Mouse (Mus musculus): ENCODE data around the gene Rbm4b. TPM values are rescaled to one million over a fixed set of nuclear protein-coding genes. Genes with fewer than 3 reads are reported as not detected.
"Not testable (repeated sequence)": the region's sequence is repeated elsewhere in the genome, so short reads cannot be mapped to it uniquely, and the experiment has no call there.

The Rbm4b gene
- polyA plus RNA-seq, 1 experiment from 2014 or later: 116 TPM

DNA sequence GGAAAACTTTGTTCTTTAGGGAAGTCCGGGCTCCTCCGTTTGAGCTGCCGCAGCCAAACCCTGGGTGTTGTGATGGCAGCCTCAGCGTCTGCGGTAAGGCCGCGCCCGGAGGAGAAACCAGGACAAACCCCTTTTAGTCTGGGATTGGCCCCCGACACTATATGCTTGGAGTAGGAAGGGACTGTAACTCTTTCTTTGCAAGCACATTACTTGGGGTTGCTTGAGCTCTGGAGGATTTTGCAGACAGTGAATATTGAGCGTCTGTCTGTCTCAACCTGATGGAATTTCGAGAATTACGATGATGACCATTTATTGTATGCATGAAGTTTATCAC lies 55.6 kb downstream of the Rbm4b start:
- Histone ChIP-seq H3K4me2 (ENCODE audit: low read depth, low read length) (peak overlapping the region; percentile 49), H3K9me3 (replicated peaks; ENCODE audit: control insufficient read depth, low read length) (no peaks in the 10 kb centered on the region), H3K36me3 (replicated peaks; ENCODE audit: control insufficient read depth, insufficient read depth, low read depth, low read length) (no peaks in the 10 kb centered on the region), H3K27ac (replicated peaks; ENCODE audit: low read depth, low read length) (peak overlapping the region; percentile 68), H3K4me3 (ENCODE audit: low read depth, low read length) (peak overlapping the region; percentile 76), H3K27me3 (ENCODE audit: control insufficient read depth, insufficient read depth, low read length) (no peaks in the 10 kb centered on the region), H3K4me1 (ENCODE audit: control insufficient read depth, insufficient read depth, low read length) (no peaks in the 10 kb centered on the region), H3K9ac (replicated peaks; ENCODE audit: low read length) (peak overlapping the region; percentile 92)
- peak; percentile 49 for ATAC-seq (replicated peaks; ENCODE audit: insufficient number of reproducible peaks, low FRiP score, low TSS enrichment, low read depth)
- WGBS: 7% methylated on average over 12 of the region's 12 CpGs
- no peak for DNase-seq (ENCODE audit: low spot score)

DNA sequence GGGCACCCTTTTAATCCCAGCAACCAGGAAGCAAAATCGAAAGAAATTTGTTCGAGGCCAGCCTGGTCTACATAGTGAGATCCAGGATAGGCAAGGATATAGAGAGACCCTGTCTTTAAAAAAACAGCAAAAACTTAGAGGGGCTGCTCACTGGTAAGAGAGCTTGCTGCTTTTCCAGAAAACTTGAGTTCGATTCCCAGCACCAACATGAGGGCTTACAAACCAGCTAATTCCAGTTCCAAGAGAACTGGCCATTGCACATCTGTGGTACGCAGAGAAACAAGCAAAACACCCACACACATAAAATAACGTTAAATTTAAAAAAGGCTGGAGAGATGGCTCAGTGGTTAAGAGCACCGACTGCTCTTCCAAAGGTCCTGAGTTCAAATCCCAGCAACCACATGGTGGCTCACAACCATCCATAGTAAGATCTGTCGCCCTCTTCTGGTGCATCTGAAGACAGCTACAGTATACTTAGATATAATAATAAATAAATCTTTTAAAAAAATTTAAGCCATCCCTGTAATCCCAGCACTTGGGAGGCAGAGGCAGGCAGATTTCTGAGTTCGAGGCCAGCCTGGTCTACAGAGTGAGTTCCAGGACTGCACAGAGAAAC lies 56.1 kb downstream of the Rbm4b start:
- not testable (repeated sequence) for DNase-seq (ENCODE audit: low spot score); H3K36me3 ChIP-seq (replicated peaks; ENCODE audit: control insufficient read depth, insufficient read depth, low read depth, low read length); H3K27me3 ChIP-seq (ENCODE audit: control insufficient read depth, insufficient read depth, low read length); H3K27ac ChIP-seq (replicated peaks; ENCODE audit: low read depth, low read length); H3K9me3 ChIP-seq (replicated peaks; ENCODE audit: control insufficient read depth, low read length); ATAC-seq (replicated peaks; ENCODE audit: insufficient number of reproducible peaks, low FRiP score, low TSS enrichment, low read depth); H3K4me1 ChIP-seq (ENCODE audit: control insufficient read depth, insufficient read depth, low read length)
- 79% methylated on average over 8 of the region's 8 CpGs for WGBS
- Histone ChIP-seq H3K9ac (replicated peaks; ENCODE audit: low read length) (peak overlapping the region; percentile 92), H3K4me3 (ENCODE audit: low read depth, low read length) (peak overlapping the region; percentile 76), H3K4me2 (ENCODE audit: low read depth, low read length) (peak overlapping the region; percentile 49)

DNA sequence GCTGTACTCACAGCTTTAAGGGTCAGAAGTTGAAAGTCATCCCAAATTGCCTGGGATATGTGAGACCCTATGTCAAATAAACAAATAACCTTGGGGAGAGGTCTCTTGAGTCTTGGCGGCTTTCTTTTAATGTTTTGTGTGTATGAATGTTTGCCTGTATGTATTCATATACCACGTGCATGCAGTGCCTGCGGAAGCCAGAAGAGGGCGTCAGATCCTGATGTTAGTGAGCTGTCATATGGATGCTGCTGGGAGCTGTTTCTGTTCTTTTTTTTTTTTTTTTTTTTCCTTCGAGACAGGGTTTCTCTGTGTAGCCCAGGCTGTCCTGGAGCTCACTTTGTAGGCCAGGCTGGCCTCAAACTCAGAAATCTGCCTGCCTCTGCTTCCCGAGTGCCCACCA lies 56.7 kb downstream of the Rbm4b start:
- H3K36me3 ChIP-seq (replicated peaks; ENCODE audit: control insufficient read depth, insufficient read depth, low read depth, low read length): no peaks in the 10 kb centered on the region

More for the DNA sequence above, 56.7 kb downstream of the Rbm4b start:
- Histone ChIP-seq H3K9ac (replicated peaks; ENCODE audit: low read length) (no peak overlapping the region), H3K27ac (replicated peaks; ENCODE audit: low read depth, low read length) (no peak overlapping the region), H3K4me2 (ENCODE audit: low read depth, low read length) (no peak overlapping the region), H3K27me3 (ENCODE audit: control insufficient read depth, insufficient read depth, low read length) (no peaks in the 10 kb centered on the region), H3K9me3 (replicated peaks; ENCODE audit: control insufficient read depth, low read length) (no peaks in the 10 kb centered on the region), H3K4me3 (ENCODE audit: low read depth, low read length) (no peak overlapping the region), H3K4me1 (ENCODE audit: control insufficient read depth, insufficient read depth, low read length) (no peaks in the 10 kb centered on the region)
- ATAC-seq (replicated peaks; ENCODE audit: insufficient number of reproducible peaks, low FRiP score, low TSS enrichment, low read depth): no peak
- peak; percentile 35 for DNase-seq (ENCODE audit: low spot score)
- 80% methylated on average over 5 of the region's 6 CpGs for WGBS

Other genes starting within 250 kb of the Rbm4b start
- gene Pcx, start 246.0 kb upstream of the Rbm4b start, polyA plus RNA-seq (2014; fragmentation: Nextera tagmentation; extraction: Ambion mirVana): 15.4 and 19.2 TPM in 2 replicates
- gene Lrfn4, start 140.8 kb upstream of the Rbm4b start, polyA plus RNA-seq (2014; fragmentation: Nextera tagmentation; extraction: Ambion mirVana): 8.6 and 9.5 TPM in 2 replicates
- gene Rce1, start 130.9 kb upstream of the Rbm4b start, polyA plus RNA-seq (2014; fragmentation: Nextera tagmentation; extraction: Ambion mirVana): 60.4 and 68.5 TPM in 2 replicates
- 3.7 and 4.4 TPM in 2 replicates for gene Gm960, start 57.8 kb upstream of the Rbm4b start, polyA plus RNA-seq (2014; fragmentation: Nextera tagmentation; extraction: Ambion mirVana)
- 5.3 and 5.4 TPM in 2 replicates for gene Sptbn2, start 45.3 kb upstream of the Rbm4b start, polyA plus RNA-seq (2014; fragmentation: Nextera tagmentation; extraction: Ambion mirVana)
- 92.9 and 109 TPM in 2 replicates for gene Rbm4, start 37.4 kb downstream of the Rbm4b start, polyA plus RNA-seq (2014; fragmentation: Nextera tagmentation; extraction: Ambion mirVana)
- 18.4 and 25.8 TPM in 2 replicates for gene Gm21992, start 55.1 kb downstream of the Rbm4b start, polyA plus RNA-seq (2014; fragmentation: Nextera tagmentation; extraction: Ambion mirVana)
- gene Rbm14, start 55.1 kb downstream of the Rbm4b start, polyA plus RNA-seq (2014; fragmentation: Nextera tagmentation; extraction: Ambion mirVana): 110 and 111 TPM in 2 replicates
- 44.9 and 45.8 TPM in 2 replicates for gene Ccs, start 82.8 kb downstream of the Rbm4b start, polyA plus RNA-seq (2014; fragmentation: Nextera tagmentation; extraction: Ambion mirVana)
- not detected in 2 replicates for gene Ccdc87, start 82.9 kb downstream of the Rbm4b start, polyA plus RNA-seq (2014; fragmentation: Nextera tagmentation; extraction: Ambion mirVana)
- gene Ctsf, start 98.6 kb downstream of the Rbm4b start, polyA plus RNA-seq (2014; fragmentation: Nextera tagmentation; extraction: Ambion mirVana): 20.9 and 30.3 TPM in 2 replicates
- gene Actn3, start 121.4 kb downstream of the Rbm4b start, polyA plus RNA-seq (2014; fragmentation: Nextera tagmentation; extraction: Ambion mirVana): 4.3 and 5.6 TPM in 2 replicates
- 7.4 and 8.7 TPM in 2 replicates for gene Zdhhc24, start 122.2 kb downstream of the Rbm4b start, polyA plus RNA-seq (2014; fragmentation: Nextera tagmentation; extraction: Ambion mirVana)
- 4.7 and 4.8 TPM in 2 replicates for gene Bbs1, start 150.1 kb downstream of the Rbm4b start, polyA plus RNA-seq (2014; fragmentation: Nextera tagmentation; extraction: Ambion mirVana)
- 133 and 138 TPM in 2 replicates for gene Dpp3, start 171.8 kb downstream of the Rbm4b start, polyA plus RNA-seq (2014; fragmentation: Nextera tagmentation; extraction: Ambion mirVana)
- 1.7 TPM in 2 replicates for gene Peli3, start 186.6 kb downstream of the Rbm4b start, polyA plus RNA-seq (2014; fragmentation: Nextera tagmentation; extraction: Ambion mirVana)
- gene Mrpl11, start 205.7 kb downstream of the Rbm4b start, polyA plus RNA-seq (2014; fragmentation: Nextera tagmentation; extraction: Ambion mirVana): 164 and 173 TPM in 2 replicates
- gene Npas4, start 233.8 kb downstream of the Rbm4b start, polyA plus RNA-seq (2014; fragmentation: Nextera tagmentation; extraction: Ambion mirVana): not detected in 2 replicates